Mouse (Mus musculus) gastrocnemius, postnatal 14 days (tissue): ENCODE measurements around the gene Pheta2. TPM values are rescaled to one million over a fixed set of nuclear protein-coding genes. Genes with fewer than 3 reads are reported as not detected.

Experiments
- DNase-seq: peaks from one replicate; pipeline ENCODE4 v3.0.0; 2021; ENCODE audit warnings: mixed read lengths
- intact Hi-C: fragments of 180-260 bp; cut with DNase I; formaldehyde crosslinking; loops from one replicate; pipeline ENCODE4 v1.15.1; 2025; ENCODE audit warnings: low total_unique reads
- long read RNA-seq, 2 experiments: library from polyadenylated mRNA; stranded (forward); transcript quantifications; one replicate each; pipeline ENCODE4 v2.0.0; 2021
- total RNA-seq, 2 experiments: library from RNA; stranded (reverse); gene quantifications; 2 replicates each; pipeline ENCODE4 v1.2.3; 2021

Pheta2 gene
- total RNA-seq: 1 to 10 TPM; 2.0 to 2.8 TPM
- long read RNA-seq, experiment 1, partial matches to known transcripts: 0 of 1 reads
- long read RNA-seq, experiment 1, other reads (novel, unspliced or antisense): 0 of 1 reads
- long read RNA-seq, experiment 2, partial matches to known transcripts: 0 of 1 reads
- long read RNA-seq, experiment 2, other reads (novel, unspliced or antisense): 0 of 1 reads

- intact Hi-C loops: no loop called here
Observed at GRCm38 (mm10) chr15:82338593-82339112, at the start of gene Pheta2, which contains the start of the genes Naga and Smdt1. TSS of gene Pheta2 (plus strand) at chr15:82338942. TSS of gene Naga (minus strand) at chr15:82338925. TSS of gene Smdt1 (plus strand) at chr15:82338959.

GRCm38 (mm10) chr15:82290252-82290651, 48.5 kb upstream of the Pheta2 start:
- intact Hi-C loops: no loop called here
- no peak for DNase-seq

More at GRCm38 (mm10) chr15:82338593-82339112, at the start of gene Pheta2, which contains the start of the genes Naga and Smdt1:
- peak; percentile 96 for DNase-seq

GRCm38 (mm10) chr15:82292851-82293250, 45.9 kb upstream of the Pheta2 start:
- DNase-seq: no peak
- intact Hi-C loops: no loop called here

DNA sequence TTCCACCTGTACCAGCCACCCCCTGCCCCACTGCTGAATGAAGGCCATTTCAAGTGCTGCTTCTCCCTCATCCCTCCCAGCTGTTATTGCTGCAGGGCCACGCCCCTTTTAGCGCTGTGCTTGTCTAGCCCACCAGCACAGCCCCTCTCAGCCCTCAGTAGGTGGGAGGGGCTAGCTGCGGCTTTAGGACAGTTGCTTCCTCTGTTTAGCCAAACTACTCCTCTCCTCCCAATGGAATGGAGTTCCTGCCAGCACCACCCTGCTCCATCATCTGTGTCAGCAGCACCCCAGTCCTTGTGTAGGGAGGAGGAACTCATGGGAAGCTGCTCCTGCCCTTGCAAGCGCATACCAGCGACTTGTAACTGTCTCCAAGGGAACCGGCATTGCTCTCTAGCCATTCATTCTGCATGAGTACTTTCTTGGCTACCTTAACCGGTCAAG, 45.5 kb upstream of the Pheta2 start:
- DNase-seq: no peak
- intact Hi-C loops: no loop called here

- intact Hi-C loops: no loop called here
- no peak for DNase-seq
Observed at GRCm38 (mm10) chr15:82294059-82294458, 44.7 kb upstream of the Pheta2 start.

GRCm38 (mm10) chr15:82298764-82299561, 39.8 kb upstream of the Pheta2 start, which contains the start of gene Wbp2nl:
TSS of gene Wbp2nl (plus strand) at chr15:82298954.
- intact Hi-C loops: no loop called here

DNA sequence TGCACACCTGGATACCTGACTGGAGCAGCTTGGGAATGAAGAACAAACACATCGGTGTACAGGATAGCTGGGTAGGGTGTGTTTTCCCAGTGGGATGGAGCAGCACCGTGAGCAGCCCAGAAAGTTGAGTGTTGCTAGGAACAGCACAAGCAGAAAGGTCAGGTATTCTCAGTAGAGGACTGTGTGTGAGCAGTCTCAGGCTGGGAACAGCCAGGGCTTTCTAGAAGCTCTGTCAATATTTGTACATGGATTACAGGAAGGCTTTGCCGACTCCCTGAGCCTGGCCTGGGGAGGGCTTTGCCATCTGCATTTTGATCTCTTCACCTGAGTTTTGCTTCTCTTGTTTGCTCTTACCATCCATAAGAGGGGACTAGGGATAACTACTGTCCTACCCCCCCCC, 31.6 kb upstream of the Pheta2 start:
- DNase-seq: no peak
- intact Hi-C loops: no loop called here

More at GRCm38 (mm10) chr15:82298764-82299561, 39.8 kb upstream of the Pheta2 start, which contains the start of gene Wbp2nl:
- DNase-seq: no peak

- intact Hi-C loops: no loop called here
- no peak for DNase-seq
Observed at GRCm38 (mm10) chr15:82308416-82308815, 30.3 kb upstream of the Pheta2 start.

- DNase-seq: no peak
- intact Hi-C loops: no loop called here
Observed at GRCm38 (mm10) chr15:82317839-82318238, 20.9 kb upstream of the Pheta2 start.

DNA sequence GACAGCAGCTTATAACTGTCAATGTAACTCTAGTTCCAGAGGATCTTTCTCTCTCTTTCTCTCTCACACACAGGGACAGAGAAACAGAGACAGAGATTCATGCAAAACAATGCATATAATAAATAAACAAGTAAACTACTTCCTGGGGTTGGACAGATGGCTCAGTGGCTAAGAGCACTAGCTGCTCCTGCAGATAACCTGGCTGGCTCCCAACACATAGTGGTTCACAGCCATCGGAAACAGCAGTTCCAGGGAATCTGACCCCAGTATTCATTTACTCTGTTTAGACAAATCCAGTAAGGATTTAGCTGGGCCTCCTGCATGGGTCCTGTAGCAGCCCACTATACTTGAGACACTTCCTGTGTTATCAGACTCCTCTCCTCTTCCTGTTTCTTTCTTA, 19.1 kb upstream of the Pheta2 start:
- intact Hi-C loops: no loop called here
- DNase-seq: no peak

- intact Hi-C loops: no loop called here
- no peak for DNase-seq
Observed at GRCm38 (mm10) chr15:82322195-82322594, 16.5 kb upstream of the Pheta2 start.

- intact Hi-C loops: no loop called here
- DNase-seq: no peak
Observed at GRCm38 (mm10) chr15:82325382-82325781, 13.4 kb upstream of the Pheta2 start.

GRCm38 (mm10) chr15:82335194-82335593, 3.5 kb upstream of the Pheta2 start:
- intact Hi-C loops: no loop called here
- DNase-seq: no peak

DNA sequence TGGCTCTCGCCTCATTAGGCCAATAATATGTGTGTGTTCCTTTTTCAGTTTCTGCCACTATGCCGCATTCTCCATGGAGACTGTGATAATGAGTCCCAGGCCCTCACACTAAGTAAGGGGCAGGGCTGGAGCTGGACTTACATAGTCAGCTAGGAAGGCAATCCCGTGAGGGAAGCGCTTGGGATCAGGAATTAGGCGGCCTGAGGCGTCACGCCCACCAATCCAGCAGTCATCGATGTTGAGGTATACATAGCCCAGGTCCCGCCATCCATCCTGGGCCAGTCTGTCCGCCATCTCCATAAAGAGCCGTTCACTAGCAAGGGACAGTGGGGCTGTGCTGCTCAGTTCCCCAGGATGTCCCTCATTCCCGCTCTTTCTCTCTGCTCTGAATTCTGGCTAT, 2.1 kb upstream of the Pheta2 start:
- intact Hi-C loops: no loop called here
- DNase-seq: no peak

DNA sequence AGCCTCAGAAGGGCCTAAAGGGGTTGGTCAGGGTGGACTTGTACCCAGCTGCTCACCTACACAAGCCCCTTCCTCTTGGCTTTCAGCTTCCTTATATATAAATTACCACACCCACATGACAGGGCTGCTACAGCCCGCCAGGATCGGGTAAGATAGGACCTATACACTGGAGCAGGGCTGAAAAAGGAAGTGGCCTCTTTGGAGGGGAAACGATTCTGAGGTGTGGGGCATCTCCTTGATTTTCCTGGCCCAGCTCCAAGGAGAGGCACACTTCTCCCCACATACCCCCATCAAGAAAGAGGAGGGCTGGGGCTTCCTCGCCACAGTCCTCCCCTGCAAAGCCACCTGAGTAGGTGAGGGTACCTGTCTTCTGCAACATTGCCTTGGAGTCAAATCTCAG, 867 bp upstream of the Pheta2 start:
- intact Hi-C loops: no loop called here
- DNase-seq: no peak

DNA sequence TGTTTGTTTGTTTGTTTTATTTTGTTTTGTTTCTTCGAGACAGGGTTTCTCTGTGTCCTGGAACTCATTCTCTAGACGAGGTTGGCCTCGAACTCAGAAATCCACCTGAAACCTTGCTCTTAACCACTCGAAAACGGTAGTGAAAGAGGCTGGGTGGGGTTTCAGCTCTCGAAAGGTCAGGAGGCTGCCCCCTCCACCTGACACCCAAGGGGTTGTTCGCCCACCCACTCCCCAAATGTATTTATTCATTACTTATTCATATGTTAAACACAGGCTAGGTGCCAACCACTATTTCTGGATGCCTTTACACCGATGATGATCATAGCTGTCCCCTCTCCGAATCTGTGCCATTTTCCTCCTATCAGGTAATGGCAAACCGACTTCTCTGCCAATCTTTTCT, 408 bp downstream of the Pheta2 start:
- DNase-seq: no peak
- intact Hi-C loops: no loop called here

DNA sequence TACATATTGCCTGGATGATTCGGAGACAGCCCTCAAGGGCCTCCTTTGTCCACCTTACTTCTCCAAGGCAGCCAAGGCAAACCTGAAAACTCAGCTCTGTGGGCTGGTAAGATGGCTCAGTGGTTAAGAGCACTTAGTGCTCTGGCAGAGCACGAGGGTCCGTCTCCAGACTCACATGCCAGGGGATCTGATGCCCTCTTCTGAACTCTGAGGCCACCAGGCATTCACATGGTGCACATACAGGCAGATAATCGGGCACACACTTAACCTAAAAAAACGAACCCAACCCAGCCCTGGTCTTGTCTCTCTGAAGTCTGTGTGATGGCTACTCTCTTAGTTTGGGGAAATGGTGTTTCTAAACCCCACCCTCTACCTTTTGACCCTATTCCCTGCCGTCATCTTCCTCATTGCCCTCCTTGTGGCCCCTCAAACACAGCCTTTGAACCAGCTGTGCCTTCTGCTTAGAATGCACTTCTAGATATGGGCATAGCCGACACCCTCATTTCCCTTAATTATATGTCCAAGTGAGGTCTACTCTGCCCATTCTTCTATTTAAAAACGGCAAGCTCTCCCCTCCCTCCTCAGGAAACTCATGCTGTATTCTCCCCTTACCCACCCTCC, 1.0 kb downstream of the Pheta2 start:
- DNase-seq: no peak
- intact Hi-C loops: no loop called here

GRCm38 (mm10) chr15:82340414-82341035, 1.8 kb downstream of the Pheta2 start:
- intact Hi-C loops: no loop called here
- no peak for DNase-seq

GRCm38 (mm10) chr15:82341036-82341501, 2.3 kb downstream of the Pheta2 start:
- peak; percentile 79 for DNase-seq
- intact Hi-C loops: no loop called here
